Mouse (Mus musculus): ENCODE data around the gene Sftpa1. TPM values are rescaled to one million over a fixed set of nuclear protein-coding genes. Genes with fewer than 3 reads are reported as not detected.

The Sftpa1 gene
- polyA plus RNA-seq, 1 experiment from 2014 or later: 0.13 TPM

DNA sequence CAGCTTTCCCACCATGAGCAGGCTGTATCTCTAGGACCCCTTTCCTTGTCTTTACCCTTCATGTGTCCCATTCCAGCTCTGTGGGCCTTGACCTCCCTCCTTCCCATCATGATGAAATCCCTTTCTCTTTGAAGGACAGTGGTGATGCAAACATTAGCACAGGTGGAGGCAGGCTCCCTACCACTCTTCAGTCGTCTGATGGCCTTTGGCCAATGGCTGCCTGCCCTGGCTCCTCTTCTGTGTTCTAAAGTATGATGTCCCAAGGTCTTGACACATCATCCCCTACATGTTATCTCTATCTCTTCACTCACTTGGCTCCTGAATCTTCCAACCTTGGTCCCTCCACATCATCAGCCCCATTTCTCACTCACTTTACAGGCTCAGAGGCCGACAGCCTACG, 15.3 kb upstream of the Sftpa1 start:
- no peak overlapping the region for H3K9ac ChIP-seq (ENCODE audit: low read depth, low read length)
- H3K9me3 ChIP-seq (replicated peaks; ENCODE audit: low read length): no peaks in the 10 kb centered on the region
- no peak overlapping the region for H3K4me3 ChIP-seq (replicated peaks; ENCODE audit: low read depth, low read length)
- H3K27ac ChIP-seq: no peak overlapping the region
- 78% methylated on average over 3 of the region's 3 CpGs for WGBS
- H3K4me2 ChIP-seq (ENCODE audit: low read length): no peak overlapping the region
- H3K4me1 ChIP-seq (replicated peaks; ENCODE audit: insufficient read depth, low read length): no peaks in the 10 kb centered on the region
- no peak for TF ChIP-seq CTCF (IDR thresholded peaks at IDR 0.05; ENCODE audit: low read depth)
- no peaks in the 10 kb centered on the region for H3K36me3 ChIP-seq (ENCODE audit: insufficient read depth, low read length)
- no peaks in the 10 kb centered on the region for H3K27me3 ChIP-seq (ENCODE audit: insufficient read depth, low read length)
- no peak for ATAC-seq (replicated peaks; ENCODE audit: low FRiP score, low read depth)
- DNase-seq (ENCODE audit: low spot score): no peak

DNA sequence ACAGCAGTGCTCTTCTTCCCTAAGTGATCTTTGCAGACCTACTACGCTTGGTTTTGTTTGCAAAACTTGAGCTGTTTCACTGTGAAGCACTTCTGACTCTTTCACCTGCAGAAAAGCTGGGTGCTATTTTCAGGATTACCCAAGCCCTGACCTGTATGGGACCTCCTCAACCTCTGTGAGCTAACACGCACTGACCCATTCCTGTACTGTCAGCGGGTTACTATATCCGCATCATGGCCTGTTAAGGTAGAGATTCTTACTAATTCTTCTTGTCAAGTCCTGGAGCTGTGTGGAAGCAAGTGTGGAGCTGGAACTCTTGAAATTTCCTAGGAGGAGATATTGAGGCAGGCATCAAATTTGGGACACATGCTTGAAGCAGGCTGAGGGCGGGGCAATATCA, 6.9 kb upstream of the Sftpa1 start:
- Histone ChIP-seq H3K4me2 (ENCODE audit: low read length) (no peak overlapping the region), H3K4me3 (replicated peaks; ENCODE audit: low read depth, low read length) (no peak overlapping the region), H3K9me3 (replicated peaks; ENCODE audit: low read length) (no peaks in the 10 kb centered on the region), H3K36me3 (ENCODE audit: insufficient read depth, low read length) (no peaks in the 10 kb centered on the region), H3K27ac (no peak overlapping the region), H3K9ac (ENCODE audit: low read depth, low read length) (no peak overlapping the region), H3K27me3 (ENCODE audit: insufficient read depth, low read length) (no peaks in the 10 kb centered on the region), H3K4me1 (replicated peaks; ENCODE audit: insufficient read depth, low read length) (no peaks in the 10 kb centered on the region)
- TF ChIP-seq CTCF (IDR thresholded peaks at IDR 0.05; ENCODE audit: low read depth): no peak
- WGBS: 85% methylated on average over 5 of the region's 5 CpGs
- no peak for DNase-seq (ENCODE audit: low spot score)
- ATAC-seq (replicated peaks; ENCODE audit: low FRiP score, low read depth): no peak

GRCm38 (mm10) chr14:41127997-41128396, 3.6 kb upstream of the Sftpa1 start:
- DNase-seq (ENCODE audit: low spot score) (peak; percentile 53), ATAC-seq (replicated peaks; ENCODE audit: low FRiP score, low read depth) (no peak)
- H3K4me3 ChIP-seq (replicated peaks; ENCODE audit: low read depth, low read length): no peak overlapping the region
- H3K27ac ChIP-seq: no peak overlapping the region
- no peaks in the 10 kb centered on the region for H3K4me1 ChIP-seq (replicated peaks; ENCODE audit: insufficient read depth, low read length)
- WGBS: 25% methylated on average over 4 of the region's 4 CpGs
- no peaks in the 10 kb centered on the region for H3K36me3 ChIP-seq (ENCODE audit: insufficient read depth, low read length)
- no peaks in the 10 kb centered on the region for H3K9me3 ChIP-seq (replicated peaks; ENCODE audit: low read length)
- H3K27me3 ChIP-seq (ENCODE audit: insufficient read depth, low read length): no peaks in the 10 kb centered on the region
- H3K4me2 ChIP-seq (ENCODE audit: low read length): no peak overlapping the region
- H3K9ac ChIP-seq (ENCODE audit: low read depth, low read length): no peak overlapping the region
- TF ChIP-seq CTCF (IDR thresholded peaks at IDR 0.05; ENCODE audit: low read depth): peak; percentile 76

- no peak overlapping the region for H3K27ac ChIP-seq
Observed at GRCm38 (mm10) chr14:41137006-41137405, 5.4 kb downstream of the Sftpa1 start.

DNA sequence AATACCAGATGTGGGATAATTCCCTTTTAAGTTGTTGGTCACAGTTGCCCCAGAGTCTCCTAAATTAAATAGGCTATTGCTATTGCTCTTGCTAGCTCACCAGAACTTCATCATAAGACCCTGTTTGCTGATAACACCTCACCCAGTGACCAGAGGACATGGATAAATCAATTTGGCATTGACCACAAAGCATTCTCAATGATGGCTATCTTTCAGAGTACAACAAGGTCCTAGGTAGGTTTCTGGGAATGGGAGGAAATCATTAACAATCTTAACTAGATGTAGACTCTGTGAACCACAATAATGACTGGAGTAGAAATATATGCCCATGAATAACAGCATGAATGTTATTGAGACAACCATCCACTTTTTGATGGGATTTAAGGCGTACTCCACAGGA, 9.1 kb downstream of the Sftpa1 start:
- Histone ChIP-seq H3K27me3 (ENCODE audit: insufficient read depth, low read length) (no peaks in the 10 kb centered on the region), H3K36me3 (ENCODE audit: insufficient read depth, low read length) (no peaks in the 10 kb centered on the region), H3K27ac (no peak overlapping the region), H3K4me2 (ENCODE audit: low read length) (no peak overlapping the region), H3K9ac (ENCODE audit: low read depth, low read length) (no peak overlapping the region), H3K9me3 (replicated peaks; ENCODE audit: low read length) (no peaks in the 10 kb centered on the region), H3K4me3 (replicated peaks; ENCODE audit: low read depth, low read length) (no peak overlapping the region), H3K4me1 (replicated peaks; ENCODE audit: insufficient read depth, low read length) (no peaks in the 10 kb centered on the region)
- ATAC-seq (replicated peaks; ENCODE audit: low FRiP score, low read depth) (no peak), DNase-seq (ENCODE audit: low spot score) (no peak)
- TF ChIP-seq CTCF (IDR thresholded peaks at IDR 0.05; ENCODE audit: low read depth): no peak
- 76% methylated on average over 1 of the region's 1 CpGs for WGBS

More at GRCm38 (mm10) chr14:41137006-41137405, 5.4 kb downstream of the Sftpa1 start:
- Histone ChIP-seq H3K4me2 (ENCODE audit: low read length) (no peak overlapping the region), H3K4me3 (replicated peaks; ENCODE audit: low read depth, low read length) (no peak overlapping the region), H3K9ac (ENCODE audit: low read depth, low read length) (no peak overlapping the region), H3K4me1 (replicated peaks; ENCODE audit: insufficient read depth, low read length) (no peaks in the 10 kb centered on the region), H3K36me3 (ENCODE audit: insufficient read depth, low read length) (no peaks in the 10 kb centered on the region), H3K9me3 (replicated peaks; ENCODE audit: low read length) (no peaks in the 10 kb centered on the region), H3K27me3 (ENCODE audit: insufficient read depth, low read length) (no peaks in the 10 kb centered on the region)
- TF ChIP-seq CTCF (IDR thresholded peaks at IDR 0.05; ENCODE audit: low read depth): no peak
- ATAC-seq (replicated peaks; ENCODE audit: low FRiP score, low read depth) (no peak), DNase-seq (ENCODE audit: low spot score) (no peak)

GRCm38 (mm10) chr14:41146035-41146434, 14.5 kb downstream of the Sftpa1 start:
- no peaks in the 10 kb centered on the region for H3K36me3 ChIP-seq (ENCODE audit: insufficient read depth, low read length)
- H3K4me3 ChIP-seq (replicated peaks; ENCODE audit: low read depth, low read length): no peak overlapping the region
- no peak for TF ChIP-seq CTCF (IDR thresholded peaks at IDR 0.05; ENCODE audit: low read depth)
- H3K4me1 ChIP-seq (replicated peaks; ENCODE audit: insufficient read depth, low read length): no peaks in the 10 kb centered on the region
- H3K9ac ChIP-seq (ENCODE audit: low read depth, low read length): no peak overlapping the region
- H3K9me3 ChIP-seq (replicated peaks; ENCODE audit: low read length): no peaks in the 10 kb centered on the region
- ATAC-seq (replicated peaks; ENCODE audit: low FRiP score, low read depth) (no peak), DNase-seq (ENCODE audit: low spot score) (no peak)
- no peak overlapping the region for H3K27ac ChIP-seq
- no peak overlapping the region for H3K4me2 ChIP-seq (ENCODE audit: low read length)
- H3K27me3 ChIP-seq (ENCODE audit: insufficient read depth, low read length): no peaks in the 10 kb centered on the region
- whole genome bisulfite sequencing: 50% methylated on average over 6 of the region's 6 CpGs

GRCm38 (mm10) chr14:41146922-41147321, 15.3 kb downstream of the Sftpa1 start:
- H3K27ac ChIP-seq: no peak overlapping the region
- no peak for ATAC-seq (replicated peaks; ENCODE audit: low FRiP score, low read depth)
- no peak overlapping the region for H3K4me3 ChIP-seq (replicated peaks; ENCODE audit: low read depth, low read length)
- H3K9me3 ChIP-seq (replicated peaks; ENCODE audit: low read length): no peaks in the 10 kb centered on the region
- no peak overlapping the region for H3K4me2 ChIP-seq (ENCODE audit: low read length)
- no peaks in the 10 kb centered on the region for H3K27me3 ChIP-seq (ENCODE audit: insufficient read depth, low read length)
- no peak for DNase-seq (ENCODE audit: low spot score)
- no peaks in the 10 kb centered on the region for H3K4me1 ChIP-seq (replicated peaks; ENCODE audit: insufficient read depth, low read length)
- whole genome bisulfite sequencing: 76% methylated on average over 3 of the region's 3 CpGs
- no peak for TF ChIP-seq CTCF (IDR thresholded peaks at IDR 0.05; ENCODE audit: low read depth)
- no peaks in the 10 kb centered on the region for H3K36me3 ChIP-seq (ENCODE audit: insufficient read depth, low read length)
- H3K9ac ChIP-seq (ENCODE audit: low read depth, low read length): no peak overlapping the region
